Mouse (Mus musculus) mesoderm, embryonic 11.5 days (tissue): ENCODE measurements at regions not wholly inside any gene's neighbourhood (a gene's known extent, or its start where the extent isn't known, plus 50 kb on each side); places are given as distances from the start of the nearest gene placed in this dataset.

Source experiments
- DNase-seq: peaks from one replicate; pipeline ENCODE4 v3.0.0-alpha.2; 2012; ENCODE audit warnings: low read depth, low spot score

- peak; percentile 57 for DNase-seq
These were observed 60.1 kb upstream of the Kcnj6 start for GRCm38 (mm10) chr16:95057596-95057995.

GRCm38 (mm10) chr16:95064423-95064822 is 66.9 kb upstream of the Kcnj6 start:
- DNase-seq: no peak

GRCm38 (mm10) chr16:95066687-95067086 is 69.2 kb upstream of the Kcnj6 start:
- no peak for DNase-seq

- DNase-seq: no peak
These were observed 95.1 kb upstream of the Kcnj6 start for GRCm38 (mm10) chr16:95092471-95093221.

- DNase-seq: peak; percentile 82
These were observed 96.3 kb upstream of the Kcnj6 start for GRCm38 (mm10) chr16:95093753-95094152.

GRCm38 (mm10) chr16:95100954-95101353 is 103.5 kb upstream of the Kcnj6 start:
- DNase-seq: no peak

GRCm38 (mm10) chr16:95117531-95117930 is 120.0 kb upstream of the Kcnj6 start:
- DNase-seq: peak; percentile 72

- peak; percentile 35 for DNase-seq
These were observed 121.8 kb upstream of the Kcnj6 start for GRCm38 (mm10) chr16:95119293-95119692.

GRCm38 (mm10) chr16:95122048-95122447 is 124.5 kb upstream of the Kcnj6 start:
- no peak for DNase-seq

GRCm38 (mm10) chr16:95127616-95128015 is 129.7 kb upstream of the Kcnj15 start:
- peak; percentile 39 for DNase-seq

GRCm38 (mm10) chr16:95131815-95132214 is 125.5 kb upstream of the Kcnj15 start:
- DNase-seq: no peak

GRCm38 (mm10) chr16:95138809-95139208 is 118.5 kb upstream of the Kcnj15 start:
- peak; percentile 31 for DNase-seq

- no peak for DNase-seq
These were observed 115.6 kb upstream of the Kcnj15 start for GRCm38 (mm10) chr16:95141510-95142394.

GRCm38 (mm10) chr16:95150499-95150898 is 106.9 kb upstream of the Kcnj15 start:
- DNase-seq: no peak

GRCm38 (mm10) chr16:95151499-95151898 is 105.9 kb upstream of the Kcnj15 start:
- no peak for DNase-seq

GRCm38 (mm10) chr16:95151914-95152313 is 105.4 kb upstream of the Kcnj15 start:
- DNase-seq: no peak

- no peak for DNase-seq
These were observed 104.5 kb upstream of the Kcnj15 start for GRCm38 (mm10) chr16:95152742-95153383.

- DNase-seq: no peak
These were observed 89.0 kb upstream of the Kcnj15 start for GRCm38 (mm10) chr16:95168349-95168748.

GRCm38 (mm10) chr16:95169346-95169745 is 88.0 kb upstream of the Kcnj15 start:
- no peak for DNase-seq

- no peak for DNase-seq
These were observed 76.8 kb upstream of the Kcnj15 start for GRCm38 (mm10) chr16:95180562-95180961.

GRCm38 (mm10) chr16:95185341-95185740 is 72.0 kb upstream of the Kcnj15 start:
- DNase-seq: no peak

GRCm38 (mm10) chr16:95189114-95189513 is 68.2 kb upstream of the Kcnj15 start:
- no peak for DNase-seq
